Mouse (Mus musculus): ENCODE measurements around the gene Alpk3.

- no peak for TF ChIP-seq GATA1 (IDR thresholded peaks at IDR 0.05; ENCODE audit: borderline replicate concordance, low read length)
- TF ChIP-seq CTCF (IDR thresholded peaks at IDR 0.05; ENCODE audit: low read depth, low read length): no peak
These were observed 76.0 kb downstream of the Alpk3 start for GRCm38 (mm10) chr7:81133416-81133815.
